Mouse (Mus musculus): Measurements from ENCODE around the gene Calu.

DNA sequence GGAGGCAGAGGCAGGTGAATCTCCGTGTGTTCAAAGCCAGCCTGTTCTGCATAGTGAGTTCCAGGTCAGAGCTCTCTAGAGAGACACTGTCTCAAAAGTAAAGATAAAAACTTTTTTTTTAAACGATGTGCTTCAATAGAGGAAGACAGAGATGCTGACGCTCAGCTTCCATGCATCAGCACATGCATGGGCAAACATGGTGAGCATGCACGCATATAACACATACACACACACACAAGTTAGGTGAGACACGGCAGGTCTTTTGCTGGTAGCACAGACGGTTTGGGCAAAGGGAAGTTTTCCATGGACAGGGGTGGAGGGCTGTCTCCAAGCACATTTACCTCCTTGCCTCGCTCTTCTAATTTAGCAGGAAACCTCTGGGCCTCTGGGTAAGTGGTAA is 25.7 kb upstream of the Calu start:
- TF ChIP-seq TAL1 (IDR thresholded peaks at IDR 0.05; ENCODE audit: low read length) (no peak), CHD2 (IDR thresholded peaks at IDR 0.05; ENCODE audit: low read length) (no peak), ZC3H11A (IDR thresholded peaks at IDR 0.05; ENCODE audit: low read depth, low read length) (no peak), ZMIZ1 (IDR thresholded peaks at IDR 0.05; ENCODE audit: low read depth, low read length) (no peak), POLR2A (IDR thresholded peaks at IDR 0.05; ENCODE audit: control insufficient read depth in 1 of 2, insufficient read depth in 1 of 2, low read depth in 1 of 2, low read length in 2 of 2, poor library complexity in 1 of 2) (no peak), MAFK (IDR thresholded peaks at IDR 0.05; ENCODE audit: borderline replicate concordance, low read depth, low read length) (no peak)

Measured in MEL (cell line).